Mouse (Mus musculus) E14TG2a.4 (cell line): Measurements from ENCODE around the gene Midn.

Experiments
- H3K27me3 ChIP-seq: 2 replicates; pipeline ENCODE4 v1.6.1; 2014; ENCODE audit warnings: low read length, control low read depth; ENCODE audit not compliant: insufficient read depth
- H3K36me3 ChIP-seq: 2 replicates; pipeline ENCODE4 v1.6.1; 2014; ENCODE audit warnings: low read length, control low read depth; ENCODE audit not compliant: insufficient read depth
- H3K4me1 ChIP-seq: replicated peaks from 2 replicates; pipeline ENCODE4 v1.6.1; 2014; ENCODE audit warnings: low read depth, low read length, control low read depth
- H3K4me3 ChIP-seq: replicated peaks from 2 replicates; pipeline ENCODE4 v1.5.1; 2014; ENCODE audit warnings: mild to moderate bottlenecking, low read length
- H3K9me3 ChIP-seq: 2 replicates; pipeline ENCODE4 v1.6.1; 2014; ENCODE audit warnings: low read length, control low read depth
- CTCF ChIP-seq: conservative IDR thresholded peaks from 2 replicates; pipeline ENCODE4 v1.5.1; 2014; ENCODE audit warnings: low read length
- NANOG ChIP-seq: IDR thresholded peaks from 2 replicates; pipeline ENCODE4 v1.6.1; 2014; ENCODE audit warnings: borderline replicate concordance, low read length, mixed read lengths
- POU5F1 ChIP-seq: IDR thresholded peaks from 2 replicates; pipeline ENCODE4 v1.6.1; 2014; ENCODE audit warnings: low read length, borderline replicate concordance

Midn gene

DNA sequence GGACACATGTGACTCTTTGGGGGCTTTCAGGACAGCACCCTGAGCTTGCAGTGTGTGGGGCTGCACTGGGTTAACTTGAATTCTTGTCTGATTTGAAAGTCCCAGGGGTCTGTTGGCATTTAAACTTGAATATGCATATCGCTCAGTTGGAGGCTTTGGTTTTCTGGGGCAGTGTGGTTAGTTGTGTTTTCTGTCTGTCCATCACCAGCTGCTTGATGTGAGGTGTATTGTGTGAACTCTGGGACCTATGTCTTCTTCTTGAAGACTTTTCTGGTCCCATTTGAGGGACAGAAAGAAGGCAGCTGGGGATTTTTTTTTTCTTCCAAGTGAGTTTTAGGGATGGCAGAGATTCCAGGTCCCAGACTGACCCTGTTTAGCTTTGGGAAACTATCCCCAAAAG is 59.1 kb downstream of the Midn start:
- TF ChIP-seq CTCF (no peak), POU5F1 (no peak), NANOG (no peak)

DNA sequence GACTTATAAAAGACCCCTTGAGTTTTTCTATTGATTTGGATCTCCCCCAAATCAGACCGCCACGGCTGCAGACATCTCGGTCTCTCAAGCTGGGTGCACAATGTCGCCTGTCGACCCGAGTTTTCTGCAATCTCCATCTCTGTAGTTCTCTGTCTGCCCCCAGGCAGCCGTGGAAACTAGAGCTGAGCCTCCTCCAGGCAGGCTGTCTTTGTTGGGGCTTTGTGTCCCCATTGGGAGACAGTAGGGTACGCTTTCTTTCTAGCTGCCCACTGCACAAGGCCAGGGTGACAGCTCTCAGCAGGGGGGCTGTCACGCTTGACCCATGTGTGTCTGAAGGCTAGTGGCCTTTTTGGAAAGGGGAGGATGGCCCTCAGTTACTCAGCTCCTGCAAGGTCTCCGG is 59.6 kb downstream of the Midn start:
- Histone ChIP-seq H3K27me3 (peaks cover 31% of the 10 kb centered on the region), H3K36me3 (no peaks in the 10 kb centered on the region), H3K9me3 (no peaks in the 10 kb centered on the region), H3K4me1 (peaks cover 59% of the 10 kb centered on the region), H3K4me3 (0 out of 2 replicates have a peak overlapping the region, but pooled peaks have one; percentile 3)
- TF ChIP-seq POU5F1 (no peak), NANOG (no peak), CTCF (no peak)

More for the DNA sequence above, 59.1 kb downstream of the Midn start:
- Histone ChIP-seq H3K36me3 (no peaks in the 10 kb centered on the region), H3K27me3 (peaks cover 31% of the 10 kb centered on the region), H3K4me1 (peaks cover 64% of the 10 kb centered on the region), H3K4me3 (no peak overlapping the region), H3K9me3 (no peaks in the 10 kb centered on the region)
